9 mouse cellular contexts compared by ENCODE assay signal in genomic region chr17:43953535-43953918, GRCm38 (mm10).
DNase-seq lines count a peak whose midpoint lies in the region; ATAC-seq lines count a peak whose summit lies in the region.
"Had no signal": no experiment of that assay in that cellular context is flagged by ENCODE, and none has a peak within 500 bp of the region (broad histone marks: within the 10 kb centered on the region; RNA-seq: fewer than 3 reads in every experiment).

No protein-coding gene starts in this region.

- 83% methylated on average over 10 of the region's 10 CpGs for WGBS in kidney, embryonic 15.5 days
- 88% methylated on average over 10 of the region's 10 CpGs for WGBS in embryonic facial prominence, embryonic 12.5 days
- 64% methylated on average over 10 of the region's 10 CpGs for WGBS in forebrain, embryonic 15.5 days
- WGBS in midbrain, embryonic 14.5 days = 44% methylated on average over 10 of the region's 10 CpGs

- DNase-seq in kidney, adult 18-20 months = no peak
- DNase-seq in midbrain, embryonic 14.5 days = no peak
- no peak for DNase-seq in retina, postnatal 1 day
- DNase-seq in right cerebral cortex, adult 18-20 months = no peak
- DNase-seq: lung, adult 18-20 months had no signal

- H3K27me3 ChIP-seq in kidney, embryonic 15.5 days = peaks cover 8% of the 10 kb centered on the region; the same call in 1 of the 2 replicates
- no peaks in the 10 kb centered on the region for H3K27me3 ChIP-seq in embryonic facial prominence, embryonic 12.5 days
- no peaks in the 10 kb centered on the region for H3K27me3 ChIP-seq in forebrain, embryonic 15.5 days
- H3K27me3 ChIP-seq in midbrain, embryonic 14.5 days (ENCODE audit: control insufficient read depth, insufficient read depth, low read length) = no peaks in the 10 kb centered on the region

- H3K9me3 ChIP-seq in kidney, embryonic 15.5 days (replicated peaks) = no peaks in the 10 kb centered on the region
- no peaks in the 10 kb centered on the region for H3K9me3 ChIP-seq in embryonic facial prominence, embryonic 12.5 days
- no peaks in the 10 kb centered on the region for H3K9me3 ChIP-seq in forebrain, embryonic 15.5 days
- H3K9me3 ChIP-seq in midbrain, embryonic 14.5 days (ENCODE audit: control insufficient read depth, low read length) = no peaks in the 10 kb centered on the region

- H3K4me3 ChIP-seq in kidney, embryonic 15.5 days (replicated peaks) = no peak overlapping the region
- 0 out of 2 replicates have a peak overlapping the region, but pooled peaks have one; percentile 9 for H3K4me3 ChIP-seq in embryonic facial prominence, embryonic 12.5 days
- peak overlapping the region; percentile 34 for H3K4me3 ChIP-seq in forebrain, embryonic 15.5 days
- H3K4me3 ChIP-seq in midbrain, embryonic 14.5 days (replicated peaks; ENCODE audit: low read depth, low read length) = peak overlapping the region; percentile 39

- H3K27ac ChIP-seq in kidney, embryonic 15.5 days = no peak overlapping the region
- no peak overlapping the region for H3K27ac ChIP-seq in embryonic facial prominence, embryonic 12.5 days
- peak overlapping the region; percentile 77 for H3K27ac ChIP-seq in forebrain, embryonic 15.5 days (replicated peaks)
- peak overlapping the region; percentile 80 for H3K27ac ChIP-seq in midbrain, embryonic 14.5 days (replicated peaks; ENCODE audit: low read depth, low read length)

- peaks cover 7% of the 10 kb centered on the region; the same call in 1 of the 2 replicates for H3K4me1 ChIP-seq in kidney, embryonic 15.5 days
- no peaks in the 10 kb centered on the region; the same call in 1 of the 2 replicates for H3K4me1 ChIP-seq in embryonic facial prominence, embryonic 12.5 days
- H3K4me1 ChIP-seq in forebrain, embryonic 15.5 days = peaks cover 12% of the 10 kb centered on the region
- H3K4me1 ChIP-seq in midbrain, embryonic 14.5 days (ENCODE audit: control insufficient read depth, insufficient read depth, low read length) = peaks cover 20% of the 10 kb centered on the region

- no peaks in the 10 kb centered on the region for H3K36me3 ChIP-seq in kidney, embryonic 15.5 days
- H3K36me3 ChIP-seq in embryonic facial prominence, embryonic 12.5 days = no peaks in the 10 kb centered on the region
- H3K36me3 ChIP-seq in forebrain, embryonic 15.5 days = no peaks in the 10 kb centered on the region
- no peaks in the 10 kb centered on the region for H3K36me3 ChIP-seq in midbrain, embryonic 14.5 days (ENCODE audit: control insufficient read depth, insufficient read depth, low read length)

- H3K9ac ChIP-seq in kidney, embryonic 15.5 days = no peak overlapping the region
- H3K9ac ChIP-seq in embryonic facial prominence, embryonic 12.5 days = no peak overlapping the region
- peak overlapping the region; percentile 36; the same call in 1 of the 2 replicates for H3K9ac ChIP-seq in forebrain, embryonic 15.5 days (replicated peaks)
- peak overlapping the region; percentile 57 for H3K9ac ChIP-seq in midbrain, embryonic 14.5 days (replicated peaks; ENCODE audit: low read length)

- no peak for ATAC-seq in kidney, embryonic 15.5 days (replicated peaks; ENCODE audit: low FRiP score)
- ATAC-seq in embryonic facial prominence, embryonic 12.5 days (ENCODE audit: insufficient number of reproducible peaks, insufficient read depth, low FRiP score, low TSS enrichment) = no peak
- ATAC-seq in forebrain, embryonic 15.5 days (replicated peaks) = peak; percentile 20; the same call in 1 of the 2 replicates
- ATAC-seq in midbrain, embryonic 14.5 days (ENCODE audit: low FRiP score, low TSS enrichment) = peak; percentile 21; the same call in 1 of the 2 replicates
- ATAC-seq in inflammation-experienced regulatory T-cells, adult 6 months = no peak

- 0 out of 2 replicates have a peak overlapping the region, but pooled peaks have one; percentile 43 for H3K4me2 ChIP-seq in kidney, embryonic 15.5 days
- peak overlapping the region; percentile 36 for H3K4me2 ChIP-seq in embryonic facial prominence, embryonic 12.5 days (replicated peaks)
- peak overlapping the region; percentile 53 for H3K4me2 ChIP-seq in forebrain, embryonic 15.5 days (replicated peaks)
- peak overlapping the region; percentile 64 for H3K4me2 ChIP-seq in midbrain, embryonic 14.5 days (ENCODE audit: low read length)

Comparison
In these comparisons a context has a peak if more than half of its experiments do, and no peak if none do; other contexts are left out.
1. ATAC-seq: peak in forebrain, embryonic 15.5 days (single experiment) and midbrain, embryonic 14.5 days (single experiment); none in kidney, embryonic 15.5 days (single experiment), embryonic facial prominence, embryonic 12.5 days (single experiment) and inflammation-experienced regulatory T-cells, adult 6 months (single experiment).
2. H3K27ac ChIP-seq: peak in forebrain, embryonic 15.5 days (single experiment) and midbrain, embryonic 14.5 days (single experiment); none in kidney, embryonic 15.5 days (single experiment) and embryonic facial prominence, embryonic 12.5 days (single experiment).
3. H3K9ac ChIP-seq: peak in forebrain, embryonic 15.5 days (single experiment) and midbrain, embryonic 14.5 days (single experiment); none in kidney, embryonic 15.5 days (single experiment) and embryonic facial prominence, embryonic 12.5 days (single experiment).
4. Peak in every context shown above with its lines, with median percentiles within 50 percentile points of each other: H3K4me2 ChIP-seq.